27 mouse cellular contexts compared by ENCODE assay signal in genomic region chr6:18815606-18816005, GRCm38 (mm10). TPM values are rescaled to one million over a fixed set of nuclear protein-coding genes. Genes with fewer than 3 reads are reported as not detected.
DNase-seq lines count a peak whose midpoint lies in the region; ATAC-seq and TF ChIP-seq lines count a peak whose summit lies in the region.
"Had no signal": no experiment of that assay in that cellular context is flagged by ENCODE, and none has a peak within 500 bp of the region (broad histone marks: within the 10 kb centered on the region; RNA-seq: fewer than 3 reads in every experiment).

No protein-coding gene starts in this region.

- H3K4me3 ChIP-seq in hindbrain, postnatal 0 days (ENCODE audit: low read length) = no peak overlapping the region
- H3K4me3 ChIP-seq in hindbrain, embryonic 11.5 days (ENCODE audit: low read depth, low read length) = no peak overlapping the region
- H3K4me3 ChIP-seq: embryonic facial prominence, embryonic 10.5 days; embryonic facial prominence, embryonic 12.5 days; forebrain, embryonic 13.5 days; forebrain, embryonic 15.5 days had no signal

- H3K4me1 ChIP-seq in hindbrain, postnatal 0 days (ENCODE audit: insufficient read depth, low read length) = no peaks in the 10 kb centered on the region
- no peaks in the 10 kb centered on the region for H3K4me1 ChIP-seq in hindbrain, embryonic 11.5 days (replicated peaks; ENCODE audit: control insufficient read depth, insufficient read depth, low read length)
- H3K4me1 ChIP-seq: embryonic facial prominence, embryonic 10.5 days; embryonic facial prominence, embryonic 12.5 days; forebrain, embryonic 13.5 days; forebrain, embryonic 15.5 days had no signal

- WGBS in hindbrain, postnatal 0 days = 72% methylated on average over 2 of the region's 2 CpGs
- 75% methylated on average over 2 of the region's 2 CpGs for WGBS in hindbrain, embryonic 11.5 days

- H3K9me3 ChIP-seq in hindbrain, postnatal 0 days (ENCODE audit: low read length) = no peaks in the 10 kb centered on the region
- no peaks in the 10 kb centered on the region for H3K9me3 ChIP-seq in hindbrain, embryonic 11.5 days (ENCODE audit: control insufficient read depth, low read length)
- H3K9me3 ChIP-seq: embryonic facial prominence, embryonic 10.5 days; embryonic facial prominence, embryonic 12.5 days; forebrain, embryonic 13.5 days; forebrain, embryonic 15.5 days; G1E had no signal

- no peak overlapping the region for H3K27ac ChIP-seq in hindbrain, postnatal 0 days
- H3K27ac ChIP-seq in hindbrain, embryonic 11.5 days (ENCODE audit: low read depth, low read length) = no peak overlapping the region
- H3K27ac ChIP-seq: embryonic facial prominence, embryonic 10.5 days; embryonic facial prominence, embryonic 12.5 days; forebrain, embryonic 13.5 days; forebrain, embryonic 15.5 days had no signal

- H3K27me3 ChIP-seq in hindbrain, postnatal 0 days (ENCODE audit: insufficient read depth, low read length) = no peaks in the 10 kb centered on the region
- H3K27me3 ChIP-seq in hindbrain, embryonic 11.5 days (ENCODE audit: control insufficient read depth, insufficient read depth, low read length) = no peaks in the 10 kb centered on the region
- H3K27me3 ChIP-seq: CH12.LX; embryonic facial prominence, embryonic 12.5 days; forebrain, embryonic 13.5 days; forebrain, embryonic 15.5 days had no signal

- H3K4me2 ChIP-seq in hindbrain, postnatal 0 days (ENCODE audit: low read depth, low read length) = no peak overlapping the region
- H3K4me2 ChIP-seq in hindbrain, embryonic 11.5 days (replicated peaks; ENCODE audit: low read depth, low read length) = no peak overlapping the region
- H3K4me2 ChIP-seq: embryonic facial prominence, embryonic 12.5 days; forebrain, embryonic 13.5 days; forebrain, embryonic 15.5 days had no signal

- H3K9ac ChIP-seq in hindbrain, postnatal 0 days (replicated peaks; ENCODE audit: low read length) = no peak overlapping the region
- no peak overlapping the region for H3K9ac ChIP-seq in hindbrain, embryonic 11.5 days (ENCODE audit: low read depth, low read length)
- H3K9ac ChIP-seq: embryonic facial prominence, embryonic 12.5 days; forebrain, embryonic 13.5 days; forebrain, embryonic 15.5 days; forebrain, postnatal 0 days had no signal

- no peaks in the 10 kb centered on the region for H3K36me3 ChIP-seq in hindbrain, postnatal 0 days (ENCODE audit: insufficient read depth, low read length)
- no peaks in the 10 kb centered on the region for H3K36me3 ChIP-seq in hindbrain, embryonic 11.5 days (ENCODE audit: control insufficient read depth, insufficient read depth, low read length)
- H3K36me3 ChIP-seq: embryonic facial prominence, embryonic 10.5 days; embryonic facial prominence, embryonic 12.5 days; forebrain, embryonic 15.5 days; G1E had no signal

- TF ChIP-seq CTCF in hindbrain, postnatal 0 days (IDR thresholded peaks at IDR 0.05; ENCODE audit: low read depth) = no peak

- no peak for DNase-seq in hindbrain, postnatal 0 days (ENCODE audit: low spot score)
- DNase-seq in hindbrain, embryonic 11.5 days (ENCODE audit: low spot score) = no peak
- peak; percentile 2 for DNase-seq in retina, postnatal 1 day
- no peak for DNase-seq in retina, embryonic 14.5 days (ENCODE audit: low spot score)
- DNase-seq in Muller cell, postnatal 12 days (ENCODE audit: inconsistent ontology term) = peak; percentile 91
- no peak for DNase-seq in frontal cortex, postnatal 36 days (ENCODE audit: low spot score in 2 of 2)
- DNase-seq: adrenal gland, adult 8-10 months; adrenal gland, postnatal 14 days; adrenal gland, postnatal 36 days; B cell, adult 2 months; cerebellum, adult 11-12 months; cerebellum, adult 2 months; cerebellum, adult 9-10 months; cerebellum, postnatal 10 days; cerebellum, postnatal 25 days; forebrain, postnatal 0 days had no signal

- 0 out of 2 replicates have a peak, but pooled peaks have one; percentile 55 for ATAC-seq in hindbrain, postnatal 0 days
- no peak for ATAC-seq in hindbrain, embryonic 11.5 days (ENCODE audit: low FRiP score)
- no peak for ATAC-seq in monocyte, adult 5-6 weeks (replicated peaks; ENCODE audit: insufficient number of reproducible peaks, low FRiP score, low TSS enrichment, poor library complexity, severe bottlenecking)
- ATAC-seq: activated CD4-positive, CD25-positive, alpha-beta regulatory T cell, adult 4 months; CD4-positive, CD25-positive, alpha-beta regulatory T cell, adult 4 months; forebrain, embryonic 13.5 days; forebrain, embryonic 15.5 days; forebrain, postnatal 0 days had no signal

RNA-seq across cellular contexts. Expression of gene Lsm8, which starts 32.8 kb away (rescaled TPM):
- total RNA-seq in hindbrain, postnatal 0 days (2014; rRNA removed) = 36.5 and 41.3 TPM in 2 replicates
- 86.5 and 93.8 TPM in 2 replicates for polyA plus RNA-seq in hindbrain, postnatal 0 days (2015; fragmentation: Nextera tagmentation; extraction: Ambion mirVana)
- 189 and 199 TPM in 2 replicates for polyA plus RNA-seq in hindbrain, embryonic 11.5 days (2014; fragmentation: Nextera tagmentation; extraction: Ambion mirVana)
- 79.2 to 89.0 TPM (median 80.1 TPM) in 3 replicates for total RNA-seq in monocyte, adult 5-6 weeks (2017)

RNA-seq across cellular contexts. Expression of gene Ankrd7, which starts 50.5 kb away (rescaled TPM):
- total RNA-seq in hindbrain, postnatal 0 days (2014; rRNA removed) = not detected in 2 replicates
- not detected in 2 replicates for polyA plus RNA-seq in hindbrain, postnatal 0 days (2015; fragmentation: Nextera tagmentation; extraction: Ambion mirVana)
- polyA plus RNA-seq in hindbrain, embryonic 11.5 days (2014; fragmentation: Nextera tagmentation; extraction: Ambion mirVana) = 0.29 and 0.34 TPM in 2 replicates
- 2.3 TPM in 1 of 3 replicates, not detected in the others for total RNA-seq in monocyte, adult 5-6 weeks (2017)
- total RNA-seq: adrenal gland, adult 18-20 months; adrenal gland, adult 8-10 months; adrenal gland, postnatal 14 days; adrenal gland, postnatal 36 days; CH12.LX; G1E had no signal
- polyA plus RNA-seq: activated CD4-positive, CD25-positive, alpha-beta regulatory T cell, adult 4 months; embryonic facial prominence, embryonic 14.5 days; forebrain, postnatal 0 days; G1E had no signal

Comparison
In these comparisons a context has a peak if more than half of its experiments do, and no peak if none do; other contexts are left out.
1. DNase-seq: peak in retina, postnatal 1 day (single experiment) and Muller cell, postnatal 12 days (single experiment); none in hindbrain, postnatal 0 days (single experiment), hindbrain, embryonic 11.5 days (single experiment), retina, embryonic 14.5 days (single experiment) and frontal cortex, postnatal 36 days (0 of 2).